Mouse (Mus musculus) kidney, embryonic 14.5 days (tissue): Measurements from ENCODE around the gene Gtf2ird2. TPM values are rescaled to one million over a fixed set of nuclear protein-coding genes. Genes with fewer than 3 reads are reported as not detected.
A peak's percentile ranks its signal among the peaks of the same experiment; 100 is the strongest.

ENCODE experiments used
- ATAC-seq: fragments of 200-750 bp; cut with Nextera tagmentation; 2 replicates; pipeline ENCODE4 v1.8.0; 2017; ENCODE audit warnings: moderate number of reproducible peaks, mild to moderate bottlenecking, moderate TSS enrichment, moderate library complexity; ENCODE audit not compliant: low FRiP score, low TSS enrichment
- H3K27ac ChIP-seq: fragments of 300-500 bp; sonication (generic); 2 replicates; pipeline ENCODE4 v1.5.1; 2014; ENCODE audit warnings: low read depth, mild to moderate bottlenecking, low read length, moderate library complexity, mixed read lengths
- H3K27me3 ChIP-seq: fragments of 300-500 bp; sonication (generic); 2 replicates; pipeline ENCODE4 v1.6.1; 2014; ENCODE audit warnings: mild to moderate bottlenecking, low read length; ENCODE audit not compliant: control insufficient read depth, insufficient read depth
- H3K36me3 ChIP-seq: fragments of 300-500 bp; sonication (generic); 2 replicates; pipeline ENCODE4 v1.6.1; 2014; ENCODE audit warnings: low read length, mixed read lengths; ENCODE audit not compliant: control insufficient read depth, insufficient read depth
- H3K4me1 ChIP-seq: fragments of 300-500 bp; sonication (generic); 2 replicates; pipeline ENCODE4 v1.6.1; 2014; ENCODE audit warnings: low read length, mixed read lengths; ENCODE audit not compliant: control insufficient read depth, insufficient read depth
- H3K4me2 ChIP-seq: fragments of 300-500 bp; sonication (generic); replicated peaks from 2 replicates; pipeline ENCODE4 v1.6.1; 2014; ENCODE audit warnings: low read depth, mild to moderate bottlenecking, low read length
- H3K4me3 ChIP-seq: fragments of 300-500 bp; sonication (generic); 2 replicates; pipeline ENCODE4 v1.5.1; 2014; ENCODE audit warnings: mild to moderate bottlenecking, low read length
- H3K9ac ChIP-seq: fragments of 300-500 bp; sonication (generic); 2 replicates; pipeline ENCODE4 v1.6.1; 2014; ENCODE audit warnings: low read depth, mild to moderate bottlenecking, low read length, moderate library complexity
- H3K9me3 ChIP-seq: fragments of 300-500 bp; sonication (generic); 2 replicates; pipeline ENCODE4 v1.6.1; 2016; ENCODE audit warnings: low read length; ENCODE audit not compliant: control insufficient read depth
- WGBS: fragments of 180-500 bp; shearing (Covaris S2); extraction: QIAGEN DNeasy Blood & Tissue Kit; methylation state at CpG from one replicate; pipeline ENCODE4 v1.1.7; 2014; 5-methylcytosine and 5-hydroxymethylcytosine counted together
- polyA plus RNA-seq: library from polyadenylated mRNA; unstranded; fragments of >200 nt; fragmentation: Nextera tagmentation; extraction: Ambion mirVana; gene quantifications from 2 replicates; pipeline ENCODE4 v1.2.1, GENCODE M21; 2014

Gene Gtf2ird2
- polyA plus RNA-seq, 1 experiment from 2014 or later = 9.2 TPM

DNA sequence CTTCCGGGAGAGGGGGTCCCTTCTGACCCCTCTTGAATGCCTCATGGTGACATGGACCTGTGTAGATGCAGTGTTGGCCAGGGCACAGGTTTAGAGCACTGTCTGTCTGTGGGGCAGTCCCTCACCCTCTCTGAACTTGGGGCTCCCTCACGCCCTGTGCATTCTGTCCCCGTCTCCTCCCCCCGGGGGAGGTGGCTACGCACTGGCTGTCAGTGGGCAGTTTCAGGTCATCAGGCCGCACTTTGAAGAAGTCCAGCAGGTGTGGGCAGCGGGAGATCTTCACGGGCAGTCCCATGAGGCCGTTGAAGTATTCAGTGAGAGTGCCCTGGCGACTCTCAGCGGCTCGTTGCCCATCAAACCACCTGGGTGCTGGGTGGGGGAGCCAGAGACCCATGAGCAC, 43.1 kb downstream of the Gtf2ird2 start:
- Histone ChIP-seq H3K27ac (no peak overlapping the region), H3K4me2 (no peak overlapping the region), H3K9ac (no peak overlapping the region), H3K27me3 (peaks cover under 1% of the 10 kb centered on the region; the same call in 1 of the 2 replicates), H3K4me1 (peaks cover 12% of the 10 kb centered on the region), H3K36me3 (no peaks in the 10 kb centered on the region), H3K4me3 (no peak overlapping the region), H3K9me3 (no peaks in the 10 kb centered on the region)
- no peak for ATAC-seq
- WGBS = 42% methylated on average over 12 of the region's 12 CpGs

DNA sequence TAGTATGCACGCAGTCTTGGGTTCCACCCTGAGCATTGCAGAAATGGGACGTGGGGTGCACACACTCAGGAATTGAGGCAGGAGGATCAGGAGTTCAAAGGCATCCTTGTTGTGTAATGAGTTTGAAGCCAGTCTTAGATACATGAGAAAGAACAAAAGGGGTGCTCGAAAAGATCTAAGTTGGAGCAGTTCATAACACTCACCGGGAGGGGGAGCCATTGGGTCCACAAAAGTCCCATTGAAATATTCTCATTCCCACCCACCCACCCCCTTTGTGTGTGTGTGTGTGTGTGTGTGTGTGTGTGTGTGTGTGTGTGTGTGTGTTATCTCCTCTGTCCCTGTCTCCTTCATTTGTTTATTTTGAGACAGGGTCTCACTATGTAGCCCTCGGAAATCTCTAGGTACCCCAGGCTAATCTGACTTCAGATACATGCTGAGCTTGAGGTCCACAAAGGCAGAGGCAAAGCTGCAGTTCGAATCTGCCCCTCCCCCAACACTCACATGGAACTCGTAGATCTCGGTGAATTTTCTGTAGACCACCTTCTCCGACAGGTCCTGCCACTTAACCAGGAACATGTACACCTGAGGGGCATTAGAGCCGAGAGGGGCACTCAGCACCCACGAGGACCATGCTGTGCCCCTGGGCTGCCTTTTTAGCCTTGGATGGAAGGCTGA, 43.9 kb downstream of the Gtf2ird2 start:
- no peak overlapping the region for H3K4me3 ChIP-seq
- 0 out of 2 replicates have a peak overlapping the region, but pooled peaks have one; percentile 14 for H3K27ac ChIP-seq
- no peak overlapping the region for H3K4me2 ChIP-seq

DNA sequence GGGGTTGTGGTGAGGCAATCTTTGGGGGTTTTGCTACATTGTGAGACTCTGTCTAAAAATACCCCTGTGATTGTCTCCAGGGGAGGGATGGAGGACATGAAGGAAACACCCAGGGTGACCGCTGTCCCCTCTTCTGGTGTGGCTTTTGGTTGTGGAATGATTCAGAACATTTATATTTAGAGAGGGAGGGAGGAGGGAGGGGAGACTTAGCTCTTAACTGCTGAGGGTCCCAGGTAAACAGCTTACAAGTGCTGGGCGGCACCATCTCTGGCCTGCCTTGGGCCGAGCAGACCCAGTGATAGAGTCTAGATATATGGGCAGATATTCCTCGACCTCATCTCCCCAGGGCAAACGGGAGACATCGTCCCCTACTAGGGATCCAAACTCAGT, 44.4 kb downstream of the Gtf2ird2 start:
- no peak overlapping the region for H3K9ac ChIP-seq
- peaks cover 19% of the 10 kb centered on the region for H3K4me1 ChIP-seq
- no peak overlapping the region for H3K4me3 ChIP-seq
- no peaks in the 10 kb centered on the region for H3K27me3 ChIP-seq
- no peaks in the 10 kb centered on the region for H3K36me3 ChIP-seq
- no peak for ATAC-seq
- WGBS = 83% methylated on average over 6 of the region's 6 CpGs
- H3K4me2 ChIP-seq = no peak overlapping the region
- no peaks in the 10 kb centered on the region for H3K9me3 ChIP-seq
- H3K27ac ChIP-seq = no peak overlapping the region

More for the DNA sequence above, 43.9 kb downstream of the Gtf2ird2 start:
- H3K4me1 ChIP-seq = peaks cover 14% of the 10 kb centered on the region
- H3K27me3 ChIP-seq = no peaks in the 10 kb centered on the region
- no peak for ATAC-seq
- no peaks in the 10 kb centered on the region for H3K9me3 ChIP-seq
- H3K9ac ChIP-seq = no peak overlapping the region
- 50% methylated on average over 11 of the region's 11 CpGs for WGBS
- no peaks in the 10 kb centered on the region for H3K36me3 ChIP-seq

- no peak for ATAC-seq
- Histone ChIP-seq H3K4me1 (peaks cover 19% of the 10 kb centered on the region), H3K36me3 (no peaks in the 10 kb centered on the region), H3K4me2 (no peak within 1 kb of the TSS), H3K4me3 (no peak within 1 kb of the TSS), H3K9ac (no peak within 1 kb of the TSS), H3K9me3 (no peaks in the 10 kb centered on the region), H3K27me3 (no peaks in the 10 kb centered on the region), H3K27ac (no peak within 1 kb of the TSS)
- WGBS = 92% methylated on average over 7 of the region's 7 CpGs
Measured at GRCm38 (mm10) chr5:134229391-134229790, 45.6 kb downstream of the Gtf2ird2 start, which contains the start of gene Ncf1. TSS of gene Ncf1 (minus strand) at chr5:134229625.

- ATAC-seq = no peak
- Histone ChIP-seq H3K9me3 (no peaks in the 10 kb centered on the region), H3K36me3 (peaks cover 6% of the 10 kb centered on the region; the same call in 1 of the 2 replicates), H3K4me1 (peaks cover 23% of the 10 kb centered on the region), H3K9ac (no peak overlapping the region), H3K4me3 (no peak overlapping the region), H3K4me2 (no peak overlapping the region), H3K27ac (no peak overlapping the region), H3K27me3 (no peaks in the 10 kb centered on the region)
- WGBS = 72% methylated on average over 5 of the region's 5 CpGs
Measured at GRCm38 (mm10) chr5:134231376-134231775, 47.6 kb downstream of the Gtf2ird2 start.

DNA sequence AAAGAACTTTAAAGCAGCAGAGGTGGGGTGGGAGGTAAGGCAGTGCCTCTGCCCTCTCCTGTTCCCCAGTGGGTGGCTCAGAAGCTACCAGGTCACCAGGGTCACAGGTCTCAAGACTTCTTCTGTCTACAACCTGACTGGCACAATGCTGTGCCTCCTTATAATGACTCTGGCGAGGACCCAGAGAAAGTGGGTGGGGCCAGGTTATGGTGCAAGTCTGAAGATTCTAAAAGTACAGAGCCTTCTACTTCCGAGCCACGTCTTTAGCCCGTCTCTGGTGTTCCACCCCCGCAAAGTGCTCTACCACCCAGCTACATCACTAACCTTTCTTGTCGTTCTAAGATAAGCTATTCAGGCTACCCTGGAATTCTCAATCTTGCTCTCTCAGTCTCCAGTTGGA, 48.3 kb downstream of the Gtf2ird2 start:
- Histone ChIP-seq H3K27me3 (no peaks in the 10 kb centered on the region), H3K4me1 (peaks cover 17% of the 10 kb centered on the region), H3K36me3 (peaks cover 14% of the 10 kb centered on the region), H3K27ac (no peak overlapping the region), H3K9me3 (no peaks in the 10 kb centered on the region), H3K9ac (no peak overlapping the region), H3K4me2 (no peak overlapping the region), H3K4me3 (no peak overlapping the region)
- WGBS = 51% methylated on average over 6 of the region's 6 CpGs
- no peak for ATAC-seq

GRCm38 (mm10) chr5:134232568-134232967, 48.7 kb downstream of the Gtf2ird2 start:
- Histone ChIP-seq H3K4me1 (0 out of 2 replicates have a peak, but pooled peaks cover 14% of the 10 kb centered on the region), H3K4me3 (no peak overlapping the region), H3K27me3 (no peaks in the 10 kb centered on the region), H3K36me3 (peaks cover 18% of the 10 kb centered on the region), H3K27ac (0 out of 2 replicates have a peak overlapping the region, but pooled peaks have one; percentile 37), H3K9me3 (no peaks in the 10 kb centered on the region), H3K4me2 (no peak overlapping the region), H3K9ac (no peak overlapping the region)
- no peak for ATAC-seq
- WGBS = 20% methylated on average over 7 of the region's 7 CpGs

DNA sequence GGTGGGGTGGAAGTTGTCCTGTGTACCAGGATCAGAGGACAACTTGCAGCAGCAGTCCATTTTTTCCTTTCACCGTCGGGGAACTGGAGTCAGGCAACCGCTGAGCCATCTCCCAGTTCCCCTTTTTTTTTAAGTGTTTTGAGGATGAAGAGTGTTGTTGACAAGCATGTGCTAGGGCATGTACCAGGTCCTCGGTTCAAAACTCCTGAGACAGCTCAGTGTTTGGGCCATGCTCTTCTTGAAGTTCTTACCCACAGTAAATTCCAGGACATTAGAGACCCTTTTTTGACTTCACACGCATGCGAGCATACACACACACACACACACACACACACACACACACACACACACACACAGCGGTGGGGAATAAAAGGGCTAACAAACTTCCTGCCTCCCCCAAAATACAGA, 49.4 kb downstream of the Gtf2ird2 start:
- H3K27me3 ChIP-seq = no peaks in the 10 kb centered on the region
- WGBS = 52% methylated on average over 7 of the region's 7 CpGs
- peaks cover 25% of the 10 kb centered on the region for H3K36me3 ChIP-seq
- H3K4me3 ChIP-seq = no peak overlapping the region
- no peak for ATAC-seq
- 0 out of 2 replicates have a peak, but pooled peaks cover 14% of the 10 kb centered on the region for H3K4me1 ChIP-seq
- no peak overlapping the region for H3K9ac ChIP-seq
- H3K9me3 ChIP-seq = no peaks in the 10 kb centered on the region
- H3K27ac ChIP-seq = peak overlapping the region; percentile 37; the same call in 1 of the 2 replicates
- no peak overlapping the region for H3K4me2 ChIP-seq

GRCm38 (mm10) chr5:134234205-134234604, 50.4 kb downstream of the Gtf2ird2 start:
- WGBS = 55% methylated on average over 2 of the region's 2 CpGs
- no peak overlapping the region for H3K9ac ChIP-seq
- H3K36me3 ChIP-seq = peaks cover 34% of the 10 kb centered on the region
- no peak overlapping the region for H3K4me3 ChIP-seq
- H3K27ac ChIP-seq = no peak overlapping the region
- ATAC-seq = no peak
- H3K9me3 ChIP-seq = no peaks in the 10 kb centered on the region
- H3K4me1 ChIP-seq = 0 out of 2 replicates have a peak, but pooled peaks cover 14% of the 10 kb centered on the region
- H3K4me2 ChIP-seq = no peak overlapping the region
- no peaks in the 10 kb centered on the region for H3K27me3 ChIP-seq
